Mouse (Mus musculus) stomach, postnatal 0 days (tissue): ENCODE results near the gene Snx6.

Experiments
- CTCF ChIP-seq: IDR thresholded peaks from 2 replicates; pipeline ENCODE4 v1.5.1; 2016; ENCODE audit warnings: antibody characterized with exemption, low read depth, mild to moderate bottlenecking, moderate library complexity
- EP300 ChIP-seq: optimal IDR thresholded peaks from 2 replicates; pipeline ENCODE3; 2016; ENCODE audit warnings: antibody characterized with exemption

DNA sequence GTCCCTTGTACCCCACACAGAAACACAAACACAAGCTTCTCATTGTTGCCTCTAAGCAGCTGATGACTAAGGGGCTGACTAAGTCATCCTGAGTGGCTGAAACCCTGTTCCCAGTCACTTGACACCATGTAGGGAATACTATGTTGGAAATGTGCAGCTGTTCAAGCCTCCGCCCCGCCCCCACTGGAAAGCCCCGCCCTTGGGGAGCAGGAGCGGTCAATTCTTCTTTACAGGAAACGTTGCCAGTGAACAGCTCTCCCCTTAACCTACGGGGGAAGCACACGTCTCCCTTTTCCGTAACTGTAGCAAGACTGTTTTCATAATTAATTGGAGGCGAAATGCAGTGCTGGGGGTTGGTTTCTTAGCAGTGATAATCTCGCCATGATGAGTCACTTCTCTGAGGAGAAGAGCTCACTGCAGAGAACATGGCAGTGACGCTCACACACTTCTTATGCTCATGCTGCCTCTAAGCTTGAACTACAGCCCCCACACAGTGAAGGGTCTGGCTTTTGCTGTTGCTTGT lies 39.5 kb upstream of the Snx6 start:
- no peak for TF ChIP-seq CTCF
- TF ChIP-seq EP300, result no peak
